Mouse (Mus musculus): ENCODE data around the gene Csmd2.
"Not testable (repeated sequence)": the region's sequence is repeated elsewhere in the genome, so short reads cannot be mapped to it uniquely, and the experiment has no call there.

DNA sequence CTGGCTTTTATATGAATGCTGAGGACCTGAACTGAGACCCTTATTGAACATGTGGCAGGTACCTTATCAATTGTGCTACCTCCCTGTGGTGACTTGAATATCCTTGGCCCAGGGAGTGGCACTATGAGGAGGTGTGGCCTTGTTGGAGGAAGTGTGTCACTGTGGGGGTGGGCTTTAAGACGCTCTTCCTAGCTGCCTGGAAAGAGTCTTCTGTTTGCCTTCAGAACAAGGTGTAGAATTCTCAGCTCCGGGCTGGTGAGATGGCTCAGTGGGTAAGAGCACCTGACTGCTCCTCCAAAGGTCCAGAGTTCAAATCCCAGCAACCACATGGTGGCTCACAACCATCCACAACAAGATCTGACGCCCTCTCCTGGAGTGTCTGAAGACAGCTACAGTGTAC lies 624.1 kb downstream of the Csmd2 start:
- TF ChIP-seq CTCF (IDR thresholded peaks at IDR 0.05; ENCODE audit: low read depth, low read length); POLR2A (IDR thresholded peaks at IDR 0.05; ENCODE audit: borderline replicate concordance, low read depth, low read length): not testable (repeated sequence)

Measured in bone marrow macrophage, adult 2 months (primary cell).